Mouse (Mus musculus) heart, embryonic 16.5 days (tissue): ENCODE measurements around the gene Tmem50a. TPM values are rescaled to one million over a fixed set of nuclear protein-coding genes. Genes with fewer than 3 reads are reported as not detected.

Experiments used
- ATAC-seq: fragments of 200-750 bp; cut with Nextera tagmentation; replicated peaks from 2 replicates; pipeline ENCODE4 v1.8.0; 2017; ENCODE audit warnings: moderate number of reproducible peaks; ENCODE audit not compliant: insufficient read depth, low FRiP score; ENCODE audit errors: extremely low read depth
- H3K27ac ChIP-seq: fragments of 300-500 bp; sonication (generic); 2 replicates; pipeline ENCODE4 v1.5.1; 2014; ENCODE audit warnings: mild to moderate bottlenecking, low read length, control low read depth, moderate library complexity
- H3K27me3 ChIP-seq: fragments of 300-500 bp; sonication (generic); 2 replicates; pipeline ENCODE4 v1.6.1; 2014; ENCODE audit warnings: low read length, mixed read lengths; ENCODE audit not compliant: control insufficient read depth, insufficient read depth
- H3K36me3 ChIP-seq: fragments of 300-500 bp; sonication (generic); 2 replicates; pipeline ENCODE4 v1.6.1; 2014; ENCODE audit not compliant: control insufficient read depth, insufficient read depth
- H3K4me1 ChIP-seq: fragments of 300-500 bp; sonication (generic); 2 replicates; pipeline ENCODE4 v1.6.1; 2014; ENCODE audit warnings: low read length, mixed read lengths; ENCODE audit not compliant: control insufficient read depth, insufficient read depth
- H3K4me2 ChIP-seq: fragments of 300-500 bp; sonication (generic); 2 replicates; pipeline ENCODE4 v1.6.1; 2014; ENCODE audit warnings: low read depth, mild to moderate bottlenecking, control low read depth, low read length
- H3K4me3 ChIP-seq: fragments of 300-500 bp; sonication (generic); 2 replicates; pipeline ENCODE4 v1.5.1; 2014; ENCODE audit warnings: mild to moderate bottlenecking, control low read depth, low read length
- H3K9ac ChIP-seq: fragments of 300-500 bp; sonication (generic); 2 replicates; pipeline ENCODE4 v1.6.1; 2014; ENCODE audit warnings: low read length, control low read depth
- H3K9me3 ChIP-seq: fragments of 300-500 bp; sonication (generic); replicated peaks from 2 replicates; pipeline ENCODE4 v1.6.1; 2016; ENCODE audit warnings: low read length; ENCODE audit not compliant: control insufficient read depth
- WGBS: fragments of 180-500 bp; shearing (Covaris S2); extraction: QIAGEN DNeasy Blood & Tissue Kit; methylation state at CpG from one replicate; pipeline ENCODE4 v1.1.7; 2014; 5-methylcytosine and 5-hydroxymethylcytosine counted together
- polyA plus RNA-seq: library from polyadenylated mRNA; unstranded; fragments of >200 nt; fragmentation: Nextera tagmentation; extraction: Ambion mirVana; gene quantifications from 2 replicates; pipeline ENCODE4 v1.2.1, GENCODE M21; 2015

Gene Tmem50a
- polyA plus RNA-seq, 1 experiment from 2014 or later: 150 TPM

- no peak overlapping the region; the same call in 1 of the 2 replicates for H3K4me2 ChIP-seq
- H3K4me3 ChIP-seq: no peak overlapping the region
- H3K36me3 ChIP-seq: no peaks in the 10 kb centered on the region
- H3K9ac ChIP-seq: no peak overlapping the region; the same call in 1 of the 2 replicates
- 39% methylated on average over 27 of the region's 27 CpGs for WGBS
- ATAC-seq: no peak
- no peak overlapping the region for H3K27ac ChIP-seq
- no peaks in the 10 kb centered on the region for H3K9me3 ChIP-seq
- H3K27me3 ChIP-seq: peaks cover 9% of the 10 kb centered on the region
- H3K4me1 ChIP-seq: peaks cover 6% of the 10 kb centered on the region
Observed at GRCm38 (mm10) chr4:134943758-134944538, 29.1 kb upstream of the Tmem50a start.

GRCm38 (mm10) chr4:134939900-134940299, 25.1 kb upstream of the Tmem50a start:
- Histone ChIP-seq H3K27ac (no peak overlapping the region), H3K9ac (no peak overlapping the region), H3K4me2 (0 out of 2 replicates have a peak overlapping the region, but pooled peaks have one; percentile 10), H3K36me3 (peaks cover 20% of the 10 kb centered on the region), H3K9me3 (no peaks in the 10 kb centered on the region), H3K4me3 (no peak overlapping the region), H3K27me3 (0 out of 2 replicates have a peak, but pooled peaks cover 3% of the 10 kb centered on the region), H3K4me1 (peaks cover 7% of the 10 kb centered on the region)
- no peak for ATAC-seq
- WGBS: 63% methylated on average over 9 of the region's 9 CpGs

- no peaks in the 10 kb centered on the region for H3K9me3 ChIP-seq
- H3K4me3 ChIP-seq: peak overlapping the region; percentile 5
- 33% methylated on average over 17 of the region's 17 CpGs for WGBS
- peak overlapping the region; percentile 86 for H3K27ac ChIP-seq
- H3K4me1 ChIP-seq: peaks cover 7% of the 10 kb centered on the region
- peak overlapping the region; percentile 52 for H3K4me2 ChIP-seq
- no peaks in the 10 kb centered on the region for H3K27me3 ChIP-seq
- peaks cover 37% of the 10 kb centered on the region for H3K36me3 ChIP-seq
- peak; percentile 84 for ATAC-seq
- H3K9ac ChIP-seq: peak overlapping the region; percentile 56
Observed at GRCm38 (mm10) chr4:134937240-134938176, 22.7 kb upstream of the Tmem50a start.

DNA sequence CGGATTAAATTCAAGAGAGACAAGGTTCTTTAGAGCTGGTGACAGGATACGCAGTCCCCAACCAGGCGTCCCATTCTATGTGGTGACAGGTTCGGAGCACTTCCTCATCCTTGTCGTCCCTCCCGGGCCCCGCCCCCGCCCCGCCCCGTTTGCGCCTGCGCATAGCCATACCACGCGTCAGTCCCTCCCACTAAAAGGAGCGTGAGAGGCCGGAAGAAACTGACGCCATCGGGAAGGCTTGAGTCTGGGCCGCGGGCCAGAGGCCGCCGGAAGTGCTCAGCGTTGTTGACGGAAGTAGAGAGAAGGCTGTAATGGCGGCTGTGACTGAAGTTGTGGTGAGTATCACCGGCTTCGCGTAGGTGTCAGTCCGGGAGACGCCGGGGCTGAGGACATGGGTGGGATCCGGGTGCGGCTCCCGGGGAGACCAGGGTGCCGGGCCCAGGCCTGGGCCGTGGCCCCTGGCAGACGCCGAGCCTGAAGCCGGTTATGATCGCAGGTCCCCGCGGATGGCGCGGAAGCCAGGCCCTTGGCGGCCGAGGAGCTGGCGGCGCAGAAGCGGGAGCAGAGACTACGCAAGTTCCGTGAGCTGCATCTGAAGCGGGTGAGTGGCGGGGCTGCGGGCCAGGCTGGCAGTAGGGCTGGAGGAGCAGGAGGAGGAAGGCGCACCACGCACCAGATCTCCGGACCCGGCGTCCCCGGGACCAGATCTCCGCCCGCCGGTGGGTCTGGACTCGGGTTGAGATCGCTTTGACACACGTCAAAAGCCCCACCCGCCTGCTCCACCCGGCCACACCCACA, 16.1 kb upstream of the Tmem50a start, which contains the start of gene Syf2:
TSS of gene Syf2 (plus strand) at position 215 of the 798 bp plus-strand sequence.
- under 1% methylated on average over 68 of the region's 68 CpGs for WGBS

DNA sequence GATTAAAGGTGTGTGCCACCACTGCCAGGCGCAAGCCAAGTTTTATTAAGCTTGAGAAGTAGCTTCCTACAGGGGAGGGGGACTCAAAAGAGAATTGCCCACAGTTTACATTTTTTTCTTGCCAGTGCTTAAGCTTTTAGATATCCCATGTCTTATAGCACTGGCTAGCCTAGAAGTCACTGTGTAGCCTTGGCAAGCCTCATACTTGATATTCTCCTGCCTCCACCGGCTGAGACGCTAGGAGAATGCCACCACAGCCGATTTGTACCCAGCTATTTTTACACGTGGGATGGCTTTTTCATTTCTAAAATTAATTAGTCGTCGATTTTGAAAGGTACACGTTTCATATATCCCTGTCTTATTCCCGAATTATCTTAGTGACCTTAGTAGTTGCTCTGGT, 15.4 kb upstream of the Tmem50a start:
- H3K9me3 ChIP-seq: no peaks in the 10 kb centered on the region
- H3K27me3 ChIP-seq: no peaks in the 10 kb centered on the region
- H3K4me1 ChIP-seq: peaks cover 24% of the 10 kb centered on the region
- H3K4me3 ChIP-seq: peak overlapping the region; percentile 86
- H3K4me2 ChIP-seq: peak overlapping the region; percentile 66
- ATAC-seq: no peak; the same call in 1 of the 2 replicates
- H3K9ac ChIP-seq: peak overlapping the region; percentile 53
- 18% methylated on average over 9 of the region's 9 CpGs for WGBS
- H3K36me3 ChIP-seq: peaks cover 49% of the 10 kb centered on the region
- peak overlapping the region; percentile 66 for H3K27ac ChIP-seq

More for the DNA sequence above, 16.1 kb upstream of the Tmem50a start, which contains the start of gene Syf2:
- H3K4me1 ChIP-seq: peaks cover 17% of the 10 kb centered on the region
- H3K27me3 ChIP-seq: no peaks in the 10 kb centered on the region
- peak within 1 kb of the TSS; percentile 81 for H3K27ac ChIP-seq
- H3K9me3 ChIP-seq: no peaks in the 10 kb centered on the region
- peak within 1 kb of the TSS; percentile 86 for H3K4me3 ChIP-seq
- H3K4me2 ChIP-seq: peak within 1 kb of the TSS; percentile 87
- peak; percentile 94 for ATAC-seq
- H3K36me3 ChIP-seq: peaks cover 49% of the 10 kb centered on the region
- H3K9ac ChIP-seq: peak within 1 kb of the TSS; percentile 87

DNA sequence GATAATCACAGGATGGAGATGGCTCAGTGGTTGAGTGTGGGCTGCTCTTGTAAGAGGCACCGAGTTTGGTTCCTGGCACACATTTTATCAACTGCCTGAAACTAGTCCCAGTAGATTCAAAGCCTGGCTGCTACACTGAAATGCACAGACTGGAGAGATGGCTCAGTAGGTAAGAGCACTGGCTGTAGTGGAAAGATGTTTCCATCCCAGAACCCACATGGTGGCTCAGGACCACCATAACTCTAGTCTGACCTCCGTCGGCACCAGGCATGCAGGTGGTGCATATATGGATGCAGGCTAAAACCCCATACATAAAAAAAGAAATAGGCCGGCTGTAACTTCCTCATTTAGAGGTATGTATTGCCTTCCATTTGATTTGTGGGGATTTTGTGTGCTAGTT, 14.7 kb upstream of the Tmem50a start:
- Histone ChIP-seq H3K4me1 (peaks cover 25% of the 10 kb centered on the region), H3K27ac (no peak overlapping the region), H3K4me3 (no peak overlapping the region), H3K27me3 (no peaks in the 10 kb centered on the region), H3K9me3 (no peaks in the 10 kb centered on the region), H3K36me3 (peaks cover 44% of the 10 kb centered on the region), H3K9ac (no peak overlapping the region), H3K4me2 (no peak overlapping the region)
- ATAC-seq: no peak
- WGBS: 78% methylated on average over 4 of the region's 4 CpGs

- no peaks in the 10 kb centered on the region for H3K9me3 ChIP-seq
- peaks cover 35% of the 10 kb centered on the region for H3K36me3 ChIP-seq
- H3K9ac ChIP-seq: no peak overlapping the region
- H3K4me3 ChIP-seq: no peak overlapping the region
- peaks cover 25% of the 10 kb centered on the region for H3K4me1 ChIP-seq
- 80% methylated on average over 1 of the region's 1 CpGs for WGBS
- no peak for ATAC-seq
- no peak overlapping the region for H3K4me2 ChIP-seq
- no peak overlapping the region for H3K27ac ChIP-seq
- H3K27me3 ChIP-seq: no peaks in the 10 kb centered on the region
Observed at GRCm38 (mm10) chr4:134928464-134928836, 13.6 kb upstream of the Tmem50a start.

DNA sequence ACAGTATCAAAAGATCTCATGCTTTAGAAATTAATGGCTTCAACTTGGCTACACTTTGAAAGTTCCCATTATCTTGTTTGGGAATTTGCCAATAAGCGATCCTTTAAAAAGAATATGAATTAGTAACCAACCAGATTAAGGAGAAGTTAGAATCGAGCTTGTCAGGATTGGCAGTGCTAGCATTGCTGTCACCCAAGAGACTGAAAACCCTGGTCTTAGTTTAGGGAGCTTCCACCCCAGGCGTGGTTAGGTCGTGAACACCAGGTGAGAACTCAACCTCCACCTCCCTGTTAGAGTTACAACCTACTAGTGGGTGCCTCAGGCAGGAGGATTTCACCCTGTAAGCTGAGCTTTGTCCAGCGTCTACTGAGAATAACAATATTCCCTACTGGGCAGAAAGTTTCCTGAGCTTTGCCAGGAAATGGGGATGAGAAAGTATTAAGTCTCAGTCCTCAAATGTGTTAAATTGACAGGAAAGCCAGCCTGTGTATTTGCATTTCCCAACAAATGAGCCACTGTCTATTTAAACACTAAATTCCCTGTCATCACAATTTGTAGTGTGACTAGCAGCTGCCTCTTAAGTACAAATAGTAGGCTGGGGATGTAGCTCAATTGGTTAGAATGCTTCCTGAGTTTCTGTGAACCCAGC, 13.1 kb upstream of the Tmem50a start:
- Histone ChIP-seq H3K4me2 (no peak overlapping the region), H3K27ac (no peak overlapping the region), H3K27me3 (no peaks in the 10 kb centered on the region), H3K36me3 (peaks cover 32% of the 10 kb centered on the region), H3K9me3 (no peaks in the 10 kb centered on the region), H3K4me1 (peaks cover 25% of the 10 kb centered on the region), H3K9ac (no peak overlapping the region), H3K4me3 (no peak overlapping the region)
- no peak for ATAC-seq
- 57% methylated on average over 5 of the region's 5 CpGs for WGBS
